Mouse (Mus musculus) kidney, embryonic 15.5 days (tissue): ENCODE results near the gene Grm7. TPM values are rescaled to one million over a fixed set of nuclear protein-coding genes. Genes with fewer than 3 reads are reported as not detected.

Experiments
- ATAC-seq: fragments of 200-750 bp; cut with Nextera tagmentation; replicated peaks from 2 replicates; pipeline ENCODE4 v1.8.0; 2017; ENCODE audit warnings: moderate TSS enrichment; ENCODE audit not compliant: low FRiP score
- H3K27ac ChIP-seq: fragments of 300-500 bp; sonication (generic); 2 replicates; pipeline ENCODE4 v1.5.1; 2015; ENCODE audit warnings: mild to moderate bottlenecking, inconsistent platforms
- H3K27me3 ChIP-seq: fragments of 300-500 bp; sonication (generic); 2 replicates; pipeline ENCODE4 v1.6.1; 2015; ENCODE audit warnings: inconsistent platforms
- H3K36me3 ChIP-seq: fragments of 300-500 bp; sonication (generic); 2 replicates; pipeline ENCODE4 v1.6.1; 2015; ENCODE audit warnings: inconsistent platforms
- H3K4me1 ChIP-seq: fragments of 300-500 bp; sonication (generic); 2 replicates; pipeline ENCODE4 v1.6.1; 2015; ENCODE audit warnings: inconsistent platforms
- H3K4me2 ChIP-seq: fragments of 300-500 bp; sonication (generic); 2 replicates; pipeline ENCODE4 v1.6.1; 2015; ENCODE audit warnings: moderate library complexity, mild to moderate bottlenecking, inconsistent platforms
- H3K4me3 ChIP-seq: fragments of 300-500 bp; sonication (generic); replicated peaks from 2 replicates; pipeline ENCODE4 v1.5.1; 2015; ENCODE audit warnings: mild to moderate bottlenecking, inconsistent platforms
- H3K9ac ChIP-seq: fragments of 300-500 bp; sonication (generic); 2 replicates; pipeline ENCODE4 v1.6.1; 2015; ENCODE audit warnings: mild to moderate bottlenecking, inconsistent platforms
- H3K9me3 ChIP-seq: fragments of 300-500 bp; sonication (generic); replicated peaks from 2 replicates; pipeline ENCODE4 v1.6.1; 2016; ENCODE audit warnings: inconsistent platforms
- WGBS: fragments of 180-500 bp; shearing (Covaris S2); methylation state at CpG from one replicate; pipeline ENCODE4 v1.1.7; 2015; ENCODE audit warnings: mixed read lengths; 5-methylcytosine and 5-hydroxymethylcytosine counted together
- polyA plus RNA-seq: library from polyadenylated mRNA; unstranded; fragments of >200 nt; fragmentation: Nextera tagmentation; extraction: Ambion mirVana; gene quantifications from 2 replicates; pipeline ENCODE4 v1.2.1, GENCODE M21; 2015

Gene Grm7
- polyA plus RNA-seq, 1 experiment from 2014 or later, result 7.2 TPM

DNA sequence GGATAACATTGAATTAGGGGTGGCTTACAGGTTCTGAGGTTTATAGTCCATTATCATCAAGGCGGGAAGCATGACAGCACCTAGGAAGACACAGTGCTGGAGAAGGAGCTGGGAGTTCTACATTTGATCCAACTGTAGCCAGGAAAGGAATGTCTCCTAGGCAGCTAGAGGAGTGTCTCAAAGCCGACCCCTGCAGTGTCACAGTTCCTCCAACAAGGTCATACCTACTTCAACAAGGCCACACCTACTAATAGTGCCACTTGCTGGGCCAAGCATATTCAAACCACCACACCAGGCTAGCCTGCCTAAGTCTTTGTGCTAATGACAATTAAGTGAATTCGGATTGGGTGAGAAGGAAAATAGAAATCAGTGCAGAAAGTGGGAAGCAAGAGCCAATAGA lies 965.0 kb downstream of the Grm7 start:
- Histone ChIP-seq H3K27ac (no peak overlapping the region), H3K9me3 (no peaks in the 10 kb centered on the region), H3K4me3 (no peak overlapping the region), H3K27me3 (no peaks in the 10 kb centered on the region), H3K4me1 (no peaks in the 10 kb centered on the region), H3K36me3 (no peaks in the 10 kb centered on the region), H3K9ac (no peak overlapping the region), H3K4me2 (no peak overlapping the region)
- 86% methylated on average over 3 of the region's 3 CpGs for WGBS
- no peak for ATAC-seq

GRCm38 (mm10) chr6:111613834-111614233 lies 968.5 kb downstream of the Grm7 start:
- ATAC-seq, result no peak
- no peaks in the 10 kb centered on the region for H3K36me3 ChIP-seq

More at GRCm38 (mm10) chr6:111613834-111614233, 968.5 kb downstream of the Grm7 start:
- Histone ChIP-seq H3K4me2 (no peak overlapping the region), H3K9ac (no peak overlapping the region), H3K4me3 (no peak overlapping the region), H3K27me3 (no peaks in the 10 kb centered on the region), H3K9me3 (no peaks in the 10 kb centered on the region), H3K27ac (no peak overlapping the region), H3K4me1 (no peaks in the 10 kb centered on the region)
